Mouse (Mus musculus) cerebellum, adult 2 months (tissue): ENCODE data around the gene Rnf130.

Experiments
- CTCF ChIP-seq: fragments of 200-500 bp; IDR thresholded peaks from 2 replicates; pipeline ENCODE4 v1.5.1; 2011; ENCODE audit warnings: low read depth, mild to moderate bottlenecking, control low read depth, low read length, moderate library complexity, borderline replicate concordance; ENCODE audit not compliant: insufficient read depth
- POLR2A ChIP-seq: fragments of 200-500 bp; IDR thresholded peaks from 2 replicates; pipeline ENCODE4 v1.6.1; 2011; ENCODE audit warnings: low read length, control low read depth, borderline replicate concordance; ENCODE audit not compliant: insufficient read depth

DNA sequence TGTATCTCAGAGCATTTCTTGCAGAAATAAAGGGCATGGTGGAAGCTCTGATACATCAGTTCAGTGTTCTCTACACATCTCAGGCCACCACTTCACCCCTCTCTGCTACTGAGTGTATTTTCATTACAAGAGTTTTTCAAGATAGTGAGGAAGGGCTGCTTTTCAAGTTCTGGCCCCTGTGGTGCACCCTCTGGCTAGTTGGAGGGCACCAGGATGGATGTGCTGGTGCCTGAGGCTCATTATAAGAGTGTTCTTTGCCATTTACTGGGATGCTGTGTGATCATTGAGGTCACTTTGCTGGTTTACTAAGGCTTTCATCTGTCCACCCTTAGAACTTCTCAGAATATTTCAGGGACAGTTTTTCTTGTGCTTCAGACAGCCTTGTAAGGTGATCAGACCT is 66.5 kb downstream of the Rnf130 start:
- TF ChIP-seq CTCF (no peak), POLR2A (no peak)
